Mouse (Mus musculus) testis, adult 2 months (tissue): ENCODE measurements around the gene Ptp4a2. TPM values are rescaled to one million over a fixed set of nuclear protein-coding genes. Genes with fewer than 3 reads are reported as not detected.
"Not testable (repeated sequence)": the region's sequence is repeated elsewhere in the genome, so short reads cannot be mapped to it uniquely, and the experiment has no call there.

Experiments used
- H3K27ac ChIP-seq: fragments of 200-500 bp; 2 replicates; pipeline ENCODE4 v1.5.1; 2012; ENCODE audit warnings: low read depth, low read length; ENCODE audit not compliant: control insufficient read depth, insufficient read depth
- H3K27me3 ChIP-seq: fragments of 200-500 bp; 2 replicates; pipeline ENCODE4 v1.6.1; 2012; ENCODE audit warnings: mild to moderate bottlenecking, low read length, moderate library complexity; ENCODE audit not compliant: control insufficient read depth, insufficient read depth
- H3K36me3 ChIP-seq: fragments of 200-500 bp; 2 replicates; pipeline ENCODE4 v1.6.1; 2012; ENCODE audit warnings: mild to moderate bottlenecking, low read length; ENCODE audit not compliant: control insufficient read depth, insufficient read depth
- H3K4me1 ChIP-seq: fragments of 200-500 bp; 2 replicates; pipeline ENCODE4 v1.6.1; 2012; ENCODE audit warnings: low read length; ENCODE audit not compliant: control insufficient read depth, insufficient read depth
- H3K4me3 ChIP-seq: fragments of 200-500 bp; 2 replicates; pipeline ENCODE4 v1.5.1; 2012; ENCODE audit warnings: low read depth, mild to moderate bottlenecking, low read length, moderate library complexity, mixed read lengths; ENCODE audit not compliant: control insufficient read depth
- CTCF ChIP-seq: fragments of 200-500 bp; IDR thresholded peaks from 2 replicates; pipeline ENCODE4 v1.5.1; 2012; ENCODE audit warnings: low read depth, mild to moderate bottlenecking, inconsistent platforms, low read length, moderate library complexity; ENCODE audit not compliant: control insufficient read depth, insufficient read depth, insufficient replicate concordance
- POLR2A ChIP-seq: fragments of 200-500 bp; IDR thresholded peaks from 2 replicates; pipeline ENCODE4 v1.6.1; 2012; ENCODE audit warnings: low read depth, mild to moderate bottlenecking, inconsistent platforms, low read length, moderate library complexity; ENCODE audit not compliant: control insufficient read depth
- polyA plus RNA-seq: library from polyadenylated mRNA; depleted of rRNA; stranded (reverse); fragments of >200 nt; gene quantifications from 2 replicates; pipeline ENCODE4 v1.2.3, GENCODE M21; 2012

Gene Ptp4a2
- polyA plus RNA-seq, 1 experiment: 48.8 TPM

DNA sequence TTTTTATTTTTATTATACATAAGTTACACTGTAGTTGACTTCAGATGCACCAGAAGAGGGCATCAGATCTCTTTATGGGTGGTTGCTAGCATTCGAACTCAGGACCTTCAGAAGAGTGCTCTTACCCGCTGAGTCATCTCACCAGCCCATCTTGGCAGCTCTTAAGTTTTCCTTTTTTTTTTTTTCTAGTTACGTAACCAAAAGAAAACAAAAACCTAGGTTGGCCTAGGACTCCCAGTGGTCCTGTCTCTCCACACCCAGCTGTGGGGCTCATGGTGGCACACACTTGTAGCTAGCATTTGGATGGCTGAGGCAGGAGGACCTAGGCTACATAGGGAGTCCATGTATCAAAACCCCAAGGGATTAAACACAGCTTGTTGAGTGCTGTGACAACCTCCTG lies 43.0 kb downstream of the Ptp4a2 start:
- no peak for TF ChIP-seq POLR2A
- TF ChIP-seq CTCF: no peak
- no peaks in the 10 kb centered on the region for H3K4me1 ChIP-seq

DNA sequence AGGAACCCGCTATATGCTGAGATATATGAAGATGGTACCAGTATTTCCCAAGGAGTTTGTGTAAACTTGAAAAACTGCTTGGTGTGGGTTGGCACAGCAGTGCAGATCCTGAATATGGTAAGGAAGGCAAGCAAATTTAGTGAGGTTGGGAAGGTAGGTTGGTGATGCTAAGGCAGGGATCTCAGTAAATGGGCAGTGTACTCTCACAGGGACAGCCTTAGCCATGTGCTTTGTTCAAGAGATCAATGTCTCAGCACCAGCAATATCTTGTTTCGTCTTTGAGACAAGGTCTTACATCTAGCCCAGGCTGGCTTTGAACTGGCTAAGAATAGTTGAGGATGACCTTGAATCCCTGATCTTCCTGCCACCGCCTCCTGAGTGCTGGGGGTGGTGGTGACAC lies 43.6 kb downstream of the Ptp4a2 start:
- Histone ChIP-seq H3K4me1 (no peaks in the 10 kb centered on the region), H3K4me3 (peak overlapping the region; percentile 76), H3K27me3 (no peaks in the 10 kb centered on the region), H3K36me3 (no peaks in the 10 kb centered on the region), H3K27ac (no peak overlapping the region)
- TF ChIP-seq POLR2A: no peak
- no peak for TF ChIP-seq CTCF

More for the DNA sequence above, 43.0 kb downstream of the Ptp4a2 start:
- no peaks in the 10 kb centered on the region for H3K27me3 ChIP-seq
- no peak overlapping the region for H3K27ac ChIP-seq
- peak overlapping the region; percentile 76 for H3K4me3 ChIP-seq
- no peaks in the 10 kb centered on the region for H3K36me3 ChIP-seq

DNA sequence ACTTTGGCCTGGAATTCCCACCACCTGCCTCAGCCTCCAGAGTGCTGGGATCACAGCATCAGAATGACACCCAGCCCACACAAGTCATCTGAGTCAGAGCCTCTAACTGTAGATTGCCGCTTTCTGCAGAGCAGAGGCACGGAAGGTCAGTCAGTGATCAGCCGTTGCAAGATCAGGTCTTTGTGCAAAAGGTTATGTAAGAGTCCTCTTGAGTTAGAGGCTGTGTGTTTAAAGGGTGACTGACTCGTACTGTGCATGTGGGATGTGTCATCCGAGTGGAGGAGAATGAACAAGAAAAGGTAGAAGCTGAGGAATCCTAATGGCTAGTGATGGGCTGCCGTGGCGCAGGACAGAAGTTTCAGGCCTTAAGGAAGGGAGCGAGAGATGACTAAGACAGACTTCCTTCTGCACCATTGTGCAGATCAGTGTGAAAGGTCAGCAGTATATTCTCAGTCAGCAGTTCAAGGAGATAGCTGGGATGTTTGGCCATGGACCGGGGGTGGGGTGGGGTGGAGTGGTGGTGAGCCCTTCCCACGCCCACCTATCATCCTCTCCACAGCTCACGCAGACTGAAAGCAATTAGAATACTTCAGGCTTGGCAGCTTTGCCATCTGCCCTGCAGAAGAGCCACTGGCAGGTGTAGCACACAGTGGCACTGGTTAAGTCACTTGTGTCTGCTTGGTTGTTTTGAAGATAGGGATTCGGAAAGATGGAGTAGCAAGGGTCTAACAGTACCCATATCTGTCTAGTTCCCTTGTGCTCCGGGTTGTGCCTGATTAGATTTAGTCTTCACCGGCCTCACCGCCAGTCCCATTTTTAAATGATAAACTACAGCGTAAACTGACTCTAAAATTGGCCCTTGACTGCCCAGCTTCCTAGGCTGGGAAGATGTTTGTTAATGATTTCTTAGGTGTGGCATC lies 44.3 kb downstream of the Ptp4a2 start:
- no peaks in the 10 kb centered on the region for H3K4me1 ChIP-seq
- no peak for TF ChIP-seq CTCF
- TF ChIP-seq POLR2A: no peak
- no peak overlapping the region; the same call in 1 of the 2 replicates for H3K27ac ChIP-seq
- H3K36me3 ChIP-seq: no peaks in the 10 kb centered on the region
- H3K27me3 ChIP-seq: no peaks in the 10 kb centered on the region
- peak overlapping the region; percentile 76 for H3K4me3 ChIP-seq

DNA sequence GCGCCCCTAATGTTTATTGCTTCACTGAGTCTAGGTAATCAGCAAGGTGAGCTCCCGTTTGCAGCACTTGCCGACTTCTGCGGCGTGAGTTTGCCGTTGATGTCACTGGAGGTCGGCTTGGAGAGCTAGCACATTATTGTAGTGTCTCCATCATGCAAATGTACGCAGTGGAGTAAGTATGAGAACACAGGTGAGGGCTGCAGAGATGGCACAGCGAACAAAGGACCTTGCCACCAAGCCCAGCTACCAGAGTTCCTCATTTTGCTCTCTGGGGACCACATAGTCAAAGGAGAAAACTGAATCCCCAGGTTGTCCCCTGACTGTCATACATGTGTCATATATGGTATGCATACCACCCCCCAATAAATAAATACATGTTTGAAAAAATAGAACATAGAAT lies 49.4 kb downstream of the Ptp4a2 start:
- Histone ChIP-seq H3K27me3 (no peaks in the 10 kb centered on the region), H3K36me3 (no peaks in the 10 kb centered on the region), H3K27ac (no peak overlapping the region), H3K4me3 (no peak overlapping the region), H3K4me1 (no peaks in the 10 kb centered on the region)
- TF ChIP-seq CTCF (no peak), POLR2A (no peak)

DNA sequence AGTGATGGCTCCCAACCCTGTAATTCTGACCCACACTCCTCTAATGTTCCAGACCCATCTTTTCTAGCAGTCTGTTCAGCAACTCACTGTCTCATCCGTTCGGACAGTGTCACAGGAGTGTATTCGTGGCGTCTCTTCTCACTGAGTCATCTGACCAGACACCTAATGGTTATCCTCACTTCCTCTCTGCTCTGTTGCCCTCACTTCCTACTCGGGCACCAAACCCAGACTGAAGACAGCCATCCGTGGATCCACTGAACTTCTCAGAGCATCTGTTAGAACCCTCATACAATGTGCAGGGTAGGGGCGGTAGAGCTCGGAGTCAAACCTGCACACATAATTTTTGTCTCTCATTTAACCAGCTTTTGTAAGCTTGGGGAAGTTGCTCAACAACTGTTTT lies 50.4 kb downstream of the Ptp4a2 start:
- Histone ChIP-seq H3K27me3 (no peaks in the 10 kb centered on the region), H3K4me1 (no peaks in the 10 kb centered on the region), H3K36me3 (no peaks in the 10 kb centered on the region), H3K27ac (no peak overlapping the region), H3K4me3 (no peak overlapping the region)
- TF ChIP-seq POLR2A (no peak), CTCF (no peak)

DNA sequence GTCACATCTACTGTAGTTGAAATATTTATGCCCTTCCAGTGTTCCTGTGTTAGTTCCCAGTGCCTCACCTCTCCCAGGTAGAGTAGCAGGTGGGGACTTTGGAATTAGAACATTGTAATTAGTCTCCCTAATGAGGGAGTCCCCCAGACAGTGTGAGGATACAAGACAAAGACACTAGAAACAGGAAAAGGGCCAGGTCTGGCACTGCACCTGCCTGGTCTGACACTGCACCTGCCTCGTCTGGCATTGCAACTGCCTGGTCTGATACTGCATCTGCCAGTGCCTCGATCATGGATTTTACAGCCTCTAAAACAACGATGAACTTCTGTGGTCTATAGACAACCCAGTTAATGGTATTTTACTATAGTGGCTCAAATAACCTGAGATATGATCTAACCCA lies 51.3 kb downstream of the Ptp4a2 start:
- no peak overlapping the region for H3K4me3 ChIP-seq
- TF ChIP-seq POLR2A (no peak), CTCF (no peak)
- no peak overlapping the region for H3K27ac ChIP-seq
- H3K4me1 ChIP-seq: no peaks in the 10 kb centered on the region
- H3K27me3 ChIP-seq: no peaks in the 10 kb centered on the region
- H3K36me3 ChIP-seq: no peaks in the 10 kb centered on the region

DNA sequence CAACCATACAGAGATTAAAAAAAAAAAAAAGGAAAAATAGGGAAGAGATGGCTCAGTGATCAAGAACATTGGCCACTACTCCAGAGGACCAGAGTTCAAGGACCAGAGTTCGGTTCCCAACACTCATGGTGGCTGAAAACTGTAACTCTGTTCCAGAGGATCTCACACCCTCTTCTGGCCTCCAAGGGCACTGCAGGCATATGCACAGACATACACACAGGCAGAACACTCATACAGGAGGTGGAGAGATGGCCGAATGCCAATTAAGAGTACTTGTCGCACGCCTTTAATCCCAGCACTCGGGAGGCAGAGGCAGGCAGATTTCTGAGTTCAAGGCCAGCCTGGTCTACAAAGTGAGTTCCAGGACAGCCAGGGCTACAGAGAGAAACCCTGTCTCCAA lies 55.2 kb downstream of the Ptp4a2 start:
- not testable (repeated sequence) for H3K27ac ChIP-seq, H3K4me3 ChIP-seq, H3K4me1 ChIP-seq, H3K36me3 ChIP-seq, H3K27me3 ChIP-seq
